Mouse (Mus musculus) MEL (cell line): ENCODE measurements around the gene Fanci. TPM values are rescaled to one million over a fixed set of nuclear protein-coding genes. Genes with fewer than 3 reads are reported as not detected.

ENCODE experiments used
- DNase-seq: peaks from one replicate; pipeline ENCODE4 v3.0.0; 2011; ENCODE audit warnings: low read depth, low spot score
- H3K27ac ChIP-seq: 2 replicates; pipeline ENCODE4 v1.5.1; 2012; ENCODE audit warnings: low read depth, mild to moderate bottlenecking, control low read depth, low read length, moderate library complexity; ENCODE audit not compliant: control insufficient read depth
- H3K27me3 ChIP-seq, 2 experiments: fragments of 150-350 bp in 1 of 2; sonication (generic) in 1 of 2; 2 replicates each; pipeline ENCODE4 v1.6.1; 2012; ENCODE audit warnings: low read length in 2 of 2, mild to moderate bottlenecking in 2 of 2, improper control_type of control experiment in 1 of 2, moderate library complexity in 1 of 2; ENCODE audit not compliant: insufficient read depth in 2 of 2, control insufficient read depth in 1 of 2
- H3K36me3 ChIP-seq, 2 experiments: 2 replicates each; pipeline ENCODE4 v1.6.1; 2012 to 2014; ENCODE audit warnings: low read length in 2 of 2, improper control_type of control experiment in 1 of 2, inconsistent platforms in 1 of 2, mild to moderate bottlenecking in 1 of 2; ENCODE audit not compliant: insufficient read depth in 2 of 2, control insufficient read depth in 1 of 2
- H3K4me1 ChIP-seq, 2 experiments: fragments of 150-350 bp in 1 of 2; sonication (generic) in 1 of 2; 2 replicates each; pipeline ENCODE4 v1.6.1; 2012; ENCODE audit warnings: low read length in 2 of 2, improper control_type of control experiment in 1 of 2, mild to moderate bottlenecking in 1 of 2; ENCODE audit not compliant: insufficient read depth in 2 of 2, control insufficient read depth in 1 of 2
- H3K4me3 ChIP-seq, 2 experiments: fragments of 150-350 bp in 1 of 2; sonication (generic) in 1 of 2; 2 replicates each; pipeline ENCODE4 v1.5.1; 2012; ENCODE audit warnings: low read depth in 2 of 2, low read length in 2 of 2, mild to moderate bottlenecking in 2 of 2, moderate library complexity in 2 of 2, control low read depth in 1 of 2, improper control_type of control experiment in 1 of 2; ENCODE audit not compliant: control insufficient read depth in 1 of 2, insufficient read depth in 1 of 2
- H3K79me2 ChIP-seq: 2 replicates; pipeline ENCODE4 v1.6.1; 2012; ENCODE audit warnings: mild to moderate bottlenecking, low read length, moderate library complexity; ENCODE audit not compliant: control insufficient read depth, poor library complexity, insufficient read depth
- H3K9ac ChIP-seq: 2 replicates; pipeline ENCODE4 v1.6.1; 2012; ENCODE audit warnings: low read depth, mild to moderate bottlenecking, control low read depth, low read length, moderate library complexity; ENCODE audit not compliant: control insufficient read depth, poor library complexity, severe bottlenecking
- H3K9me3 ChIP-seq: fragments of 150-350 bp; sonication (generic); replicated peaks from 2 replicates; pipeline ENCODE4 v1.6.1; 2012; ENCODE audit warnings: mild to moderate bottlenecking, low read length, improper control_type of control experiment, moderate library complexity; ENCODE audit not compliant: insufficient read depth
- BHLHE40 ChIP-seq: IDR thresholded peaks from 2 replicates; pipeline ENCODE4 v1.6.1; 2012; ENCODE audit warnings: low read depth, mild to moderate bottlenecking, inconsistent platforms, low read length, improper control_type of control experiment, borderline replicate concordance
- CHD1 ChIP-seq: IDR thresholded peaks from 2 replicates; pipeline ENCODE4 v1.6.1; 2012; ENCODE audit warnings: low read depth, mild to moderate bottlenecking, inconsistent platforms, low read length, improper control_type of control experiment
- CHD2 ChIP-seq: IDR thresholded peaks from 2 replicates; pipeline ENCODE4 v1.6.1; 2011; ENCODE audit warnings: low read length, improper control_type of control experiment
- CTCF ChIP-seq, 3 experiments: IDR thresholded peaks in 2 of 3; conservative IDR thresholded peaks in 1 of 3; 2 replicates each; pipeline ENCODE4 v1.5.1; 2011 to 2012; ENCODE audit warnings: low read length in 3 of 3, low read depth in 2 of 3, mild to moderate bottlenecking in 2 of 3, improper control_type of control experiment in 1 of 3, inconsistent platforms in 1 of 3, mixed read lengths in 1 of 3, moderate library complexity in 1 of 3; ENCODE audit not compliant: control insufficient read depth in 1 of 3, insufficient read depth in 1 of 3, poor library complexity in 1 of 3, severe bottlenecking in 1 of 3
- E2F4 ChIP-seq: IDR thresholded peaks from 2 replicates; pipeline ENCODE4 v1.6.1; 2011; ENCODE audit warnings: low read depth, low read length, improper control_type of control experiment, borderline replicate concordance
- EP300 ChIP-seq, 2 experiments: IDR thresholded peaks; 2 replicates each; pipeline ENCODE4 v1.6.1; 2011; ENCODE audit warnings: improper control_type of control experiment in 2 of 2, low read length in 2 of 2, low read depth in 1 of 2, mild to moderate bottlenecking in 1 of 2
- ETS1 ChIP-seq: IDR thresholded peaks from 2 replicates; pipeline ENCODE4 v1.6.1; 2012; ENCODE audit warnings: low read depth, mild to moderate bottlenecking, inconsistent platforms, low read length, improper control_type of control experiment, moderate library complexity
- GABPA ChIP-seq: IDR thresholded peaks from 2 replicates; pipeline ENCODE4 v1.6.1; 2012; ENCODE audit warnings: low read depth, mild to moderate bottlenecking, inconsistent platforms, low read length, improper control_type of control experiment, moderate library complexity
- GATA1 ChIP-seq: IDR thresholded peaks from 2 replicates; pipeline ENCODE4 v1.6.1; 2011; ENCODE audit warnings: low read depth, low read length, improper control_type of control experiment
- HCFC1 ChIP-seq: IDR thresholded peaks from 2 replicates; pipeline ENCODE4 v1.6.1; 2012; ENCODE audit warnings: low read depth, mild to moderate bottlenecking, inconsistent platforms, low read length, improper control_type of control experiment, moderate library complexity
- JUND ChIP-seq: IDR thresholded peaks from 2 replicates; pipeline ENCODE4 v1.6.1; 2011; ENCODE audit warnings: low read depth, mild to moderate bottlenecking, improper control_type of control experiment, low read length
- MAFK ChIP-seq: IDR thresholded peaks from 2 replicates; pipeline ENCODE4 v1.6.1; 2011; ENCODE audit warnings: low read depth, mild to moderate bottlenecking, low read length, improper control_type of control experiment, borderline replicate concordance
- MAZ ChIP-seq: IDR thresholded peaks from 2 replicates; pipeline ENCODE4 v1.6.1; 2012; ENCODE audit warnings: low read depth, mild to moderate bottlenecking, inconsistent platforms, low read length, improper control_type of control experiment
- MXI1 ChIP-seq: IDR thresholded peaks from 2 replicates; pipeline ENCODE4 v1.6.1; 2011; ENCODE audit warnings: mild to moderate bottlenecking, low read depth, low read length, improper control_type of control experiment
- MYB ChIP-seq: IDR thresholded peaks from 2 replicates; pipeline ENCODE4 v1.6.1; 2011; ENCODE audit warnings: mild to moderate bottlenecking, low read depth, low read length, improper control_type of control experiment
- MYC ChIP-seq: IDR thresholded peaks from 2 replicates; pipeline ENCODE4 v1.6.1; 2011; ENCODE audit warnings: low read depth, mild to moderate bottlenecking, low read length, improper control_type of control experiment, moderate library complexity
- NELFE ChIP-seq: IDR thresholded peaks from 2 replicates; pipeline ENCODE4 v1.6.1; 2011; ENCODE audit warnings: low read depth, low read length, improper control_type of control experiment
- NRF1 ChIP-seq: IDR thresholded peaks from 2 replicates; pipeline ENCODE4 v1.6.1; 2014; ENCODE audit warnings: low read depth, mild to moderate bottlenecking, inconsistent platforms, low read length, improper control_type of control experiment, moderate library complexity; ENCODE audit not compliant: poor library complexity, insufficient read depth, severe bottlenecking
- POLR2AphosphoS2 ChIP-seq: IDR thresholded peaks from 2 replicates; pipeline ENCODE4 v1.6.1; 2011; ENCODE audit warnings: low read length, improper control_type of control experiment
- POLR2AphosphoS5 ChIP-seq: IDR thresholded peaks from 2 replicates; pipeline ENCODE4 v1.6.1; 2012; ENCODE audit warnings: low read depth, borderline replicate concordance, mild to moderate bottlenecking, inconsistent platforms, low read length, moderate library complexity, mixed read lengths
- RAD21 ChIP-seq: IDR thresholded peaks from 2 replicates; pipeline ENCODE4 v1.6.1; 2011; ENCODE audit warnings: mild to moderate bottlenecking, low read depth, low read length, improper control_type of control experiment
- RCOR1 ChIP-seq: IDR thresholded peaks from 2 replicates; pipeline ENCODE4 v1.6.1; 2012; ENCODE audit warnings: low read depth, mild to moderate bottlenecking, inconsistent platforms, low read length, improper control_type of control experiment
- SIN3A ChIP-seq: IDR thresholded peaks from 2 replicates; pipeline ENCODE4 v1.6.1; 2012; ENCODE audit warnings: low read length, improper control_type of control experiment, inconsistent platforms
- SMC3 ChIP-seq: IDR thresholded peaks from 2 replicates; pipeline ENCODE4 v1.6.1; 2011; ENCODE audit warnings: low read depth, low read length, improper control_type of control experiment
- TAL1 ChIP-seq: IDR thresholded peaks from 2 replicates; pipeline ENCODE4 v1.6.1; 2012; ENCODE audit warnings: mild to moderate bottlenecking, inconsistent platforms, low read length, moderate library complexity, mixed read lengths
- TBP ChIP-seq: IDR thresholded peaks from 2 replicates; pipeline ENCODE4 v1.8.0; 2011; ENCODE audit warnings: low read depth, low read length, improper control_type of control experiment
- TCF12 ChIP-seq: IDR thresholded peaks from 2 replicates; pipeline ENCODE4 v1.6.1; 2014; ENCODE audit warnings: low read depth, mild to moderate bottlenecking, inconsistent platforms, low read length, improper control_type of control experiment, moderate library complexity
- UBTF ChIP-seq: IDR thresholded peaks from 2 replicates; pipeline ENCODE4 v1.6.1; 2012; ENCODE audit warnings: low read depth, mild to moderate bottlenecking, inconsistent platforms, low read length, improper control_type of control experiment, moderate library complexity, borderline replicate concordance; ENCODE audit not compliant: insufficient read depth
- USF1 ChIP-seq: IDR thresholded peaks from 2 replicates; pipeline ENCODE4 v1.6.1; 2014; ENCODE audit warnings: low read depth, mild to moderate bottlenecking, inconsistent platforms, low read length, improper control_type of control experiment, moderate library complexity
- USF2 ChIP-seq, 2 experiments: IDR thresholded peaks; 2 replicates each; pipeline ENCODE4 v1.6.1; 2011 to 2012; ENCODE audit warnings: improper control_type of control experiment in 2 of 2, low read length in 2 of 2, borderline replicate concordance in 1 of 2, inconsistent platforms in 1 of 2, low read depth in 1 of 2, mild to moderate bottlenecking in 1 of 2; ENCODE audit not compliant: insufficient read depth in 1 of 2
- ZC3H11A ChIP-seq: IDR thresholded peaks from 2 replicates; pipeline ENCODE4 v1.6.1; 2012; ENCODE audit warnings: low read depth, mild to moderate bottlenecking, inconsistent platforms, low read length, improper control_type of control experiment
- ZKSCAN1 ChIP-seq: IDR thresholded peaks from 2 replicates; pipeline ENCODE4 v1.6.1; 2012; ENCODE audit warnings: low read depth, mild to moderate bottlenecking, inconsistent platforms, low read length, improper control_type of control experiment, moderate library complexity
- ZMIZ1 ChIP-seq: IDR thresholded peaks from 2 replicates; pipeline ENCODE4 v1.6.1; 2012; ENCODE audit warnings: low read depth, mild to moderate bottlenecking, inconsistent platforms, low read length, improper control_type of control experiment, moderate library complexity
- ZNF384 ChIP-seq: IDR thresholded peaks from 2 replicates; pipeline ENCODE4 v1.6.1; 2012; ENCODE audit warnings: low read depth, mild to moderate bottlenecking, inconsistent platforms, low read length, improper control_type of control experiment
- polyA plus RNA-seq, 2 experiments: library from polyadenylated mRNA; stranded (reverse) in 1 of 2; unstranded in 1 of 2; fragments of >175 nt in 1 of 2; fragments of >200 nt in 1 of 2; gene quantifications; 2 replicates each; pipeline versions ENCODE4 v1.2.1 to v1.2.4; 2012; ENCODE audit warnings: low replicate concordance in 2 of 2, low read depth in 1 of 2; ENCODE audit not compliant: insufficient read length in 2 of 2, insufficient read depth in 1 of 2, missing spikeins in 1 of 2
- total RNA-seq: library from RNA; depleted of rRNA; stranded (reverse); fragments of 300-350 nt; gene quantifications from 2 replicates; pipeline ENCODE4 v1.2.3, GENCODE M21; 2012

The Fanci gene
- total and polyA plus RNA-seq, 3 experiments = 8.4 to 9.0 TPM; not detected in 1

DNA sequence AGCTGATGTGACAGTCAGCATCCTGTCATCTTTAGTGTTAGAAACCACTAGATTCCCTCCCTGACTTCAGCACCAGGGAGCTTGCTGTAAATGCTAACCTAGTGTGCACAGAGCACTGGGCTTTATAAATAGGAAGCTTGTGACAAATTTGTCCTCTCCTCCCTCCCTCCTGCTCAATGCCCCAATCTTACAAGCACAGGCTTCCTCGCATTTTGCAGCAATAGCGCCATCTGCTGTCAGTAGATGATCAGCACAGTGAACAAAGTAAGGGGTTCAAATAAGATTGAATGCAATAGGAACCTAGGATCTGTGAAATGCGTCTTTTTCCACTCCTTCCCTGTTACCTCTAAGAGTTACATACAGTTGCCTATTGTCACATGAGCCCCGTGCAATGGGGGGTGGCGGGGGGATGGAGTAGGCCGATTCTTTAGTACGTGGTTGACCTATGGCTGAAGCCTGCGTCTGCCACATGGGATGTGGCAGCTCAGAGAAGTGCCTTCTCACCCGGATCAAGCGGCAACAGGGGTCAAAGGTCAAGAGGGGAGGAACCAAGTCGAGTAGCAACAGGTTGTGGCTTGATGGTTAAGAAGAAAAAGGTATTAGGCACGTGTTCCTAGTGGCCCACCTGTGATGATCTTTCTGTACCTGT is 41.9 kb upstream of the Fanci start:
- H3K36me3 ChIP-seq = no peaks in the 10 kb centered on the region; a peak in 1 of 4 replicates

DNA sequence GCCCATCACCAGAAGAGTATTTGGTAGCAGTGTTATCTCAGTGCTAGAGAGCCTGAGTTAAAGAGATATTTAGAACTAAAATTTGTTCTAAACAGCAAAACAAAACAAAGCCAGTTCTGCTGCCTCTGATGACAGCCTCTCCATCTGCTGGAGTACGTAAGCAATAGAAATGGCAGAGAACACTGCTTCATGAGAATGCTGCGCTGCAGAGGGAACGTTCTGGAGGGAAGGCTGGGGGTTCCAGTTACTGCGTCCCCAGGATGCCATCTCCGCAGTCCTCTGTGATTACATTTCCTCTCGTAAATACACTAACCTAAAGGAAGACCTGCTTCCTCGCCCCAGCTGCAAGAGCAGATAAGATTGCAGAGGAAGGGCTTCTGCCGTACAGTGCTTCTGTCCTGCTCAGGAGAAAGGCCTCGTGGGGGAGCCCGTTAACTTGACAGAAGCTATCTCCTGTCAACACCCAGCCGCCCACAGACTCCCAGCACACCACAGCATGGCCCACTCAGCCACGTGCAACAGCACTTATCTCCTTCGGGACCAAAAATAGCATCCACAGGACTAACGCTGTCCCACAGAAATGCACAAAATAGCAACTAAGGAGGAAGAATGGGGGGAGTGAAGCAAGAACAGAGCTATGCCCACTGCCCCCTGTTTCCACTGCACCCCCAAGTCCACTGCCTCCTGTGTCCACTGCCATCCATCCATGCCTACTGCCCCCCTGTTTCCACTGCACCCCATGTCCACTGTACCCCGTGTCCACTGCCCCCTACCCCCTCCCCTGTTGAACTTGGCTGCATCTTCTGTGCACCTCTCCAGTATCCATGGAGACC is 33.2 kb upstream of the Fanci start:
- Histone ChIP-seq H3K9ac (no peak overlapping the region), H3K79me2 (no peaks in the 10 kb centered on the region), H3K4me3 (no peak overlapping the region), H3K36me3 (peaks cover 0 to 26% of the 10 kb centered on the region in 2 experiments; a peak in 2 of 4 replicates), H3K27ac (peak overlapping the region; percentile 72), H3K4me1 (peaks cover 6 to 36% of the 10 kb centered on the region in 2 experiments), H3K9me3 (no peaks in the 10 kb centered on the region), H3K27me3 (no peaks in the 10 kb centered on the region)
- peak; percentile 97 for DNase-seq
- TF ChIP-seq USF1 = peak; percentile 74
- TF ChIP-seq GABPA = no peak
- peak; percentile 98 for TF ChIP-seq TCF12
- no peak for TF ChIP-seq CHD2
- TF ChIP-seq MAFK = peak; percentile 97
- TF ChIP-seq SIN3A = peak; percentile 98
- peak; percentile 99 for TF ChIP-seq MXI1
- TF ChIP-seq ETS1 = peak; percentile 99
- TF ChIP-seq E2F4 = no peak
- 0 out of 2 replicates have a peak, but pooled peaks have one; percentile 43 for TF ChIP-seq JUND
- TF ChIP-seq GATA1 = peak; percentile 98
- TF ChIP-seq EP300 (IDR thresholded peaks at IDR 0.05; ENCODE audit: low read depth in 1 of 2, low read length in 2 of 2) = peak; percentile 96 to 99
- TF ChIP-seq TBP = peak; percentile 45
- TF ChIP-seq ZNF384 = no peak
- no peak for TF ChIP-seq UBTF
- peak; percentile 91 for TF ChIP-seq MYB
- 0 out of 6 replicates have a peak, but pooled peaks of 1 of the 3 experiments have one; percentile 17 for TF ChIP-seq CTCF (IDR thresholded peaks at IDR 0.05 in 2 of 3, conservative IDR thresholded peaks at IDR 0.05 in 1 of 3; ENCODE audit: control insufficient read depth in 1 of 3, insufficient read depth in 1 of 3, low read depth in 2 of 3, low read length in 3 of 3, poor library complexity in 1 of 3, severe bottlenecking in 1 of 3)

More for the DNA sequence above, 41.9 kb upstream of the Fanci start:
- Histone ChIP-seq H3K79me2 (no peaks in the 10 kb centered on the region), H3K27ac (no peak overlapping the region), H3K4me1 (no peaks in the 10 kb centered on the region), H3K4me3 (no peak overlapping the region), H3K9ac (no peak overlapping the region), H3K27me3 (no peaks in the 10 kb centered on the region), H3K9me3 (no peaks in the 10 kb centered on the region)
- peak; percentile 89 for DNase-seq
- no peak for TF ChIP-seq SIN3A
- TF ChIP-seq EP300 (IDR thresholded peaks at IDR 0.05; ENCODE audit: low read depth in 1 of 2, low read length in 2 of 2) = no peak
- TF ChIP-seq E2F4 = no peak
- TF ChIP-seq RAD21 = peak; percentile 92
- TF ChIP-seq GATA1 = no peak
- no peak for TF ChIP-seq NRF1
- TF ChIP-seq CHD1 = no peak
- peak; percentile 84 for TF ChIP-seq ZC3H11A
- no peak for TF ChIP-seq USF2 (IDR thresholded peaks at IDR 0.05; ENCODE audit: borderline replicate concordance in 1 of 2, insufficient read depth in 1 of 2, low read depth in 1 of 2, low read length in 2 of 2)
- TF ChIP-seq USF1 = no peak
- no peak for TF ChIP-seq ETS1
- no peak for TF ChIP-seq RCOR1
- no peak for TF ChIP-seq MYC
- TF ChIP-seq MYB = no peak
- no peak for TF ChIP-seq POLR2AphosphoS2
- peak; percentile 82 to 98 (median 91) for TF ChIP-seq CTCF (IDR thresholded peaks at IDR 0.05 in 2 of 3, conservative IDR thresholded peaks at IDR 0.05 in 1 of 3; ENCODE audit: control insufficient read depth in 1 of 3, insufficient read depth in 1 of 3, low read depth in 2 of 3, low read length in 3 of 3, poor library complexity in 1 of 3, severe bottlenecking in 1 of 3)
- TF ChIP-seq MAZ = peak; percentile 74
- peak; percentile 94 for TF ChIP-seq SMC3
- no peak for TF ChIP-seq ZKSCAN1
- no peak for TF ChIP-seq TBP
- no peak for TF ChIP-seq NELFE
- no peak for TF ChIP-seq MAFK
- no peak for TF ChIP-seq HCFC1
- no peak for TF ChIP-seq JUND
- TF ChIP-seq ZNF384 = no peak
- peak; percentile 21; the same call in 1 of the 2 replicates for TF ChIP-seq TAL1
- TF ChIP-seq CHD2 = no peak
- no peak for TF ChIP-seq POLR2AphosphoS5
- no peak for TF ChIP-seq UBTF
- TF ChIP-seq TCF12 = no peak
- no peak for TF ChIP-seq ZMIZ1
- no peak for TF ChIP-seq BHLHE40
